Mouse (Mus musculus) embryonic fibroblast, embryonic 13.5 days (primary cell): Measurements from ENCODE around the gene Foxc1. TPM values are rescaled to one million over a fixed set of nuclear protein-coding genes. Genes with fewer than 3 reads are reported as not detected.
A peak's percentile ranks its signal among the peaks of the same experiment; 100 is the strongest.

Source experiments
- H3K27ac ChIP-seq: 2 replicates; pipeline ENCODE4 v1.5.1; 2012; ENCODE audit warnings: low read length, control low read depth, inconsistent platforms; ENCODE audit not compliant: insufficient read depth
- H3K4me1 ChIP-seq: 2 replicates; pipeline ENCODE4 v1.6.1; 2011; ENCODE audit warnings: low read length; ENCODE audit not compliant: control insufficient read depth, insufficient read depth
- H3K4me3 ChIP-seq: 2 replicates; pipeline ENCODE4 v1.5.1; 2011; ENCODE audit warnings: mild to moderate bottlenecking, control low read depth, low read length; ENCODE audit not compliant: insufficient read depth
- CTCF ChIP-seq: IDR thresholded peaks from 2 replicates; pipeline ENCODE4 v1.5.1; 2011; ENCODE audit warnings: mild to moderate bottlenecking, control low read depth, low read length, moderate library complexity, borderline replicate concordance; ENCODE audit not compliant: insufficient read depth
- POLR2A ChIP-seq: IDR thresholded peaks from 2 replicates; pipeline ENCODE4 v1.6.1; 2011; ENCODE audit warnings: low read depth, mild to moderate bottlenecking, control low read depth, low read length, moderate library complexity
- polyA plus RNA-seq: library from polyadenylated mRNA; stranded (reverse); fragments of >200 nt; gene quantifications from 2 replicates; pipeline ENCODE4 v1.2.4, GENCODE M21; 2011; ENCODE audit warnings: low read depth; ENCODE audit not compliant: missing spikeins, insufficient read length

Foxc1 gene
- polyA plus RNA-seq: 14.4 and 19.7 TPM in 2 replicates

DNA sequence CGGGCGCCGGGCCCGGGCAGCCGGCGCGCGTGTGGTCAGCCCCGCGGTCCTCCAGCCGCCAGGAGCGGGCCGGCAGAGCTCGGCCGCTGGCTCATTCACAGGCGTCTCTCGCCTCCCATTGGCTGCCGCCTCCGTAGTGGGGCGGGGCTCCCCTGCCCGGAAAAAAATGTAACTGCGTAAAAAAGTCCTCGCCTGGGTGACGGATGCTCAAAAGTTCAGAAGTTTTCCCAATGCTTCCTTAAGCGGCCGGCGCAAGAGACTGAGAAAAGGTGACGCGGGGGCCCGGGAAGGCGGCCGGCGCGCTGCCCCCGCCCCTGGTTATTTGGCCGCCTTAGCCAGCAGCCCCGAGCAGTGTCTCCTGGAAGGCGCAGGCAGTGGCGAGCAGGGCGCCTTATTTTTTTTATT lies at the start of gene Foxc1:
Gene Foxc1, plus strand, starts transcription at position 206 of the 405 bp plus-strand sequence.
- H3K4me3 ChIP-seq: peak within 1 kb of the TSS; percentile 80
- no peaks in the 10 kb centered on the region for H3K4me1 ChIP-seq
- no peak for TF ChIP-seq CTCF
- peak; percentile 62 for TF ChIP-seq POLR2A
- H3K27ac ChIP-seq: peak within 1 kb of the TSS; percentile 95

DNA sequence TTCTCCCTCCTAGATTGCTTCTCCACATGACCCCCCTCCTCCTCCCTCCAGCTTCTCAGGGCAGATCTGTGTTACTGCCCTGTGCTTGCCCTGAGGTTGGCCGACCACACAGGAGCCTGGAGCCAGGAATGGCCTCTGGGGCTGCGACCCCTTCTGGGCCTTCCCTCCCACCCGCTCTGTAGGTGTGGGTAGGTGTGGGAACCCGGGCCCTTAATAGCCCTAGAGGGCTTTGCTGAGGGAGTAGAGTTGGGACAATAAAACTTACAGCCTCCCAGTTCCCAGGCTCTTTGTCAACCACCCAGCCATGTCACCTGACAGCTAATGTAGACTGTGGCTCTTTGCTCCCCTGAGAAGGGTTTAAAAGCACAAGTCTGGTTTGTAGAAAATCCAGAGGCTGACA lies 46.0 kb upstream of the Foxc1 start:
- no peaks in the 10 kb centered on the region; the same call in 1 of the 2 replicates for H3K4me1 ChIP-seq
- no peak overlapping the region for H3K27ac ChIP-seq
- H3K4me3 ChIP-seq: no peak overlapping the region
- TF ChIP-seq POLR2A: no peak
- TF ChIP-seq CTCF: no peak

DNA sequence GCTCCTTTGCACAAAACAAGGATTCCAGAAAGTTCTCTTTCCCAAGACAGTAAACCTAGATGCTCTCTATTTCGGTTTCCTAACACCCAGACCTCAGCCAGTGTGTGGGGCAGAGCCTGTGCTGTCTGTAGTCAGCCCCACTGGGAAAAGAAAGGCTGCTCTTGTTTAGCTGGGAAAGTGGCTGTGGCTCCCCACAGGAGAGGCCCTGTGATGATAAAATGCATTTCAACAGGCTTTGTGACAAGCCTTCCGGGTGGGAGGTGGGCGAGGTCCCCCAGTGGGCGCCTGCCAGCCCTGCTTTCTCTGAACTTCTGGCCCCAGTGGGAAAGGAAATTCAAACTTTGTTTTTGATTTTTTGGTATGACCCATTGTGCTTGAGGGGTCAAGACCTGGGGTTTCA lies 45.4 kb upstream of the Foxc1 start:
- TF ChIP-seq POLR2A: no peak
- TF ChIP-seq CTCF: no peak
- H3K4me1 ChIP-seq: no peaks in the 10 kb centered on the region; the same call in 1 of the 2 replicates
- no peak overlapping the region for H3K27ac ChIP-seq
- H3K4me3 ChIP-seq: no peak overlapping the region

DNA sequence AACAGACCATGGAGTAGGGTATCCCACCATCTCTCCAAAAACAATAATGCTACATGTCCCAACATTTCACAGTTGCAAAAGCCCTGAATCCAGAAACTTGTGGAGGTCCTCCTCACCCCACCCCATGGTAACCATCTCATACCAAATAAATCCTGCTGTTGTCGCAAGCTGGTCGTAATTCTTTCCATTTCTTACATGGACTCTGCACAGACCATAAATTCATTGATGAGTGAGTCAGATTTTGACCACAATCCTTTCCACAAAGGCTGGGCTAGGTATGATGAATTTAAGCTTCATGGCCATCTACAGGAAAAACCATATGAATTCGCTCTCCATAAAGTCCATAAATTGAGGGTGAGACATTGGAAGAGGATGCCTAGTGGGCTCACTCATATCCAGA lies 42.0 kb upstream of the Foxc1 start:
- H3K27ac ChIP-seq: peak overlapping the region; percentile 4; the same call in 1 of the 2 replicates
- no peaks in the 10 kb centered on the region; the same call in 1 of the 2 replicates for H3K4me1 ChIP-seq
- H3K4me3 ChIP-seq: no peak overlapping the region
- TF ChIP-seq CTCF: no peak
- TF ChIP-seq POLR2A: no peak

DNA sequence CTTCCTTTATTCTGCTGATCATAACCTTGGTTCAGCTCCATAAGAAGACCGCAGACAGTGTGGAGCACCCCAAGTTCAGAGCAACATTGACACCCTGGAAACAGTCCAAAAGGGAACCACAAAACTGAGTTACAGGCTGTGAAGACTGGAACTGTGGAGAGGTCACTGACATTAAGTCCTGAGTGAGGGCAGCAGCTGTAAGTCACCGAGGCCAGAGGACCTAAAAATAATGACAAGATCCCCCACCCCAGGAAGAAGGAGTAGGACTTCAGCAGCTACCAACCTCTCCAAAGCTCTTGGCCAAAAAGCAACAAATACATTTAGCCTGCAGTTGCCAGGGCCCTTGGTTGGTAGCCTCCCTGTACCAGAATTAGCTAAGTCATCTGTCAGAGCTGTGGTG lies 40.9 kb upstream of the Foxc1 start:
- H3K27ac ChIP-seq: no peak overlapping the region
- no peaks in the 10 kb centered on the region; the same call in 1 of the 2 replicates for H3K4me1 ChIP-seq
- no peak overlapping the region for H3K4me3 ChIP-seq
- TF ChIP-seq POLR2A (no peak), CTCF (no peak)

DNA sequence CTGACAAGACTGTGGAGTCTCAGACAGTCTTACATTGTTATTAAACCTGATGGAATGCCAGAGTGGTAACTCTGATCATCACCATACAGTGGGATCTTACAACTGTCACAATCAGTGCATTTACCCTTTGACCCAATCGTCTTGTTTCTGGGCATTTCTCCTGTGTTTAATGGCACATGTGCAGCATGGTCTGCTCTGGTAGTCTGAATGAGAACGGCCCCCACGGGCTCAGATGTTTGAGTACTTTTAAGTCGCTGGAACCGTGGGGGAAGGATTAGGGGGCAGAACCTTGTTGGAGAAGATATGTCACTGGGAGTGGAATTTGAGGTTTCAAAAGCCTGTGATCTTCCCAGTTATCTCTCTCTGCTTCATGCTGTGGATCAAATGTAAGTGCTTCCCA lies 33.6 kb upstream of the Foxc1 start:
- TF ChIP-seq CTCF: no peak
- TF ChIP-seq POLR2A: no peak
- H3K27ac ChIP-seq: no peak overlapping the region
- H3K4me3 ChIP-seq: no peak overlapping the region
- no peaks in the 10 kb centered on the region for H3K4me1 ChIP-seq

DNA sequence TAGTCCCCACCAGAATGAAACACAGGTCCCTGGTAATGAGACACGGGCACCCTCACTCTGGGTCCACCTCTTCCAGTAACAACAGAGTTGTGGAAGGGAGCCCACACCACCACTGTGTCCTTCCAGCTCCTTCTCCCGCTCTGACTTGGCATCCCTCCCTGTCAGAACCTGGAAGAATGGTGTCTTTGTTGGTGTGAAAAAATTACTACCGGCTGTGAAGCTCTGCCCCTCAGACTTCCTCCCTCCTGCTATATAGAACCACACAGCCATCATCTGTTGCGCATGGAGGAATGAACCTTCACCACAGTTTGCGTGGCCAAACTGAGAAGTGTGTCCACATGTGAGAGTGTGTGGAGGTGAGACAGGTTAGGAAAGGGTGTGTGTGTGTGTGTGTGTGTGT lies 30.7 kb upstream of the Foxc1 start:
- H3K4me1 ChIP-seq: no peaks in the 10 kb centered on the region
- no peak overlapping the region for H3K27ac ChIP-seq
- no peak overlapping the region for H3K4me3 ChIP-seq
- TF ChIP-seq POLR2A: no peak
- TF ChIP-seq CTCF: no peak

DNA sequence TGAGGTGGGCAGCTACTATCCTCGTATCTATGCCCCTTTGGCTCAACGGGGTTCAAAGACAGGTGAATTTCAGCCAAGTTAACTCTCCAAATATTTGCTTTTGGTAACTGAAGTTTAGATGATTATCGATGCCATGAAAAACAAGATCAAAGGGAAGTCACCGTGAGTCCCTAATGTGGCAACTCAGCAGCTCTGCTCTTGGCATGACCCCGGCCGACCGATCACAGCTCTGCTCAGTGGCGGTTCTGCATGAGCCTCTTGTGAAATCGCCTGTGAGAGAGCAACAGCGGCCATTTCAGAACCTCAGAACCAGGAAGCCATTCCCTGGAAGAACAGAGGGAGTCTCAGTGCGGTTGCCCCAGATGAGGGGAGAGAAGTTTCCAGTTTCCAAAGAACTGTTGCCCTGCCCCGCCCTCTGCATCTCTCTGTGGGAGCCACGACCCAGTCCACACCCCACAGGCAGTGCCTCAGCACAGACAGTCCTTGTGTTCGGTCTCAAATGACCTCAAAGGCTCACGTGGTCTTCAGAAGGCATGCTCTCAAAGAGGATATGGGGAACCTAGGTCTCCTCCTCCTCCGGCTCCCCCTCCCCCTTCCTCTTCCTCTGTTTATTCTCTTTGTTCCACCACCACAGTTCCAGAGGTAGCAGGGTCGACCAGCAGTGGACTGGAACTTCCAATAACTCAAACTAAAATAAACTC lies 27.0 kb upstream of the Foxc1 start:
- H3K27ac ChIP-seq: no peak overlapping the region
- H3K4me1 ChIP-seq: no peaks in the 10 kb centered on the region
- TF ChIP-seq CTCF (no peak), POLR2A (no peak)
- no peak overlapping the region for H3K4me3 ChIP-seq

DNA sequence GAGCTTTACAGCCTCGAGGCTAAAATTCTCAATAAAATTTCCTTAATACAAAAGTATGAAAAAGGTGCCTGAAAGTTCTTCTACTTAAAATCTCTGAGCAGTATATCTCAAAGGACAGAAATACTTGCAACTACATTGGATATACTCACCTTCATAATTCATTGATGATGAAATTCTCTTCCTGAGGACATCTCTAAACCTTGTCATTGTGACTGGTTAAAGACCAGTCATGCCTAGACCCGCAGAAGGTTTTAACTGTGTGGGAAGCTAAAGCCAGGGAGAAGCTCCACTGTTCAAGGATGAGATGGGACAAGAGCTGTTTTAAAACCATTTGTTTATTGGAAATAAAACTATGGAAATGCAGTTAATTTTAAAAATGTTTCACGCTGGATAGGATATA lies 26.1 kb upstream of the Foxc1 start:
- H3K4me3 ChIP-seq: no peak overlapping the region
- H3K27ac ChIP-seq: no peak overlapping the region
- no peak for TF ChIP-seq CTCF
- no peak for TF ChIP-seq POLR2A
- no peaks in the 10 kb centered on the region for H3K4me1 ChIP-seq

DNA sequence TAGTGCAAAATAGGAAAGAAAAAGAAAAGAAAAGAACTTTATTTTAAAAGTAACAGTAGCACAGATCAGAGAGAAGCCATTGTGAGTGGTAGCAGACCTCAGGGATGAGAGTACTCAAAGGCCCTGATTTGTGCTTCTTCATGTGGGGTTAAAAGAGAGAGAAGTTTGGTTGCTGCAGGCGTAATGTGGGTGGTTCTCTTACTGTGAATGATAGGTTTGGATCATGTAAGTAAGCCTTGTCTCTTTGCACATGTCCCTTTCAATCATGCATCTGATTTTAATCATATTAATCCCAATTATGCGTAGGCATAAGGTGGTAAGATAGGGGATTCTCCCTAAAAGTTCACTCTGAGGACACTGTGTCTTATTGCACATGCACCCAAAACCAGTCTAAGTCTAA lies 24.4 kb upstream of the Foxc1 start:
- H3K27ac ChIP-seq: no peak overlapping the region
- no peaks in the 10 kb centered on the region for H3K4me1 ChIP-seq
- TF ChIP-seq POLR2A (no peak), CTCF (no peak)
- no peak overlapping the region for H3K4me3 ChIP-seq
